Mouse (Mus musculus) midbrain, embryonic 12.5 days (tissue): Measurements from ENCODE around the gene Gm47955. TPM values are rescaled to one million over a fixed set of nuclear protein-coding genes. Genes with fewer than 3 reads are reported as not detected.
A peak's percentile ranks its signal among the peaks of the same experiment; 100 is the strongest.
"Not testable (repeated sequence)": the region's sequence is repeated elsewhere in the genome, so short reads cannot be mapped to it uniquely, and the experiment has no call there.

Experiments used
- ATAC-seq: fragments of 200-750 bp; cut with Nextera tagmentation; 2 replicates; pipeline ENCODE4 v1.8.0; 2017; ENCODE audit warnings: low read depth, moderate TSS enrichment, moderate library complexity; ENCODE audit not compliant: low FRiP score
- H3K27ac ChIP-seq: fragments of 300-500 bp; sonication (generic); replicated peaks from 2 replicates; pipeline ENCODE4 v1.5.1; 2016; ENCODE audit warnings: mild to moderate bottlenecking
- H3K27me3 ChIP-seq: fragments of 300-500 bp; sonication (generic); 2 replicates; pipeline ENCODE4 v1.6.1; 2016; ENCODE audit warnings: mild to moderate bottlenecking
- H3K36me3 ChIP-seq: fragments of 300-500 bp; sonication (generic); 2 replicates; pipeline ENCODE4 v1.6.1; 2016
- H3K4me1 ChIP-seq: fragments of 300-500 bp; sonication (generic); 2 replicates; pipeline ENCODE4 v1.6.1; 2016
- H3K4me2 ChIP-seq: fragments of 300-500 bp; sonication (generic); replicated peaks from 2 replicates; pipeline ENCODE4 v1.6.1; 2016; ENCODE audit warnings: mild to moderate bottlenecking, moderate library complexity
- H3K4me3 ChIP-seq: fragments of 300-500 bp; sonication (generic); 2 replicates; pipeline ENCODE4 v1.5.1; 2016; ENCODE audit warnings: mild to moderate bottlenecking
- H3K9ac ChIP-seq: fragments of 300-500 bp; sonication (generic); replicated peaks from 2 replicates; pipeline ENCODE4 v1.6.1; 2016; ENCODE audit warnings: mild to moderate bottlenecking, moderate library complexity
- H3K9me3 ChIP-seq: fragments of 300-500 bp; sonication (generic); 2 replicates; pipeline ENCODE4 v1.6.1; 2016; ENCODE audit warnings: mild to moderate bottlenecking
- whole genome bisulfite sequencing: fragments of 180-500 bp; shearing (Covaris S2); methylation state at CpG from one replicate; pipeline ENCODE4 v1.1.7; 2016; 5-methylcytosine and 5-hydroxymethylcytosine counted together
- polyA plus RNA-seq: library from polyadenylated mRNA; unstranded; fragments of >200 nt; fragmentation: Nextera tagmentation; extraction: Ambion mirVana; gene quantifications from 2 replicates; pipeline ENCODE4 v1.2.1, GENCODE M21; 2016

Gene Gm47955
- polyA plus RNA-seq, 1 experiment from 2014 or later: not detected

- no peak overlapping the region for H3K4me3 ChIP-seq
- no peak overlapping the region for H3K27ac ChIP-seq
- H3K27me3 ChIP-seq: no peaks in the 10 kb centered on the region
- H3K4me1 ChIP-seq: no peaks in the 10 kb centered on the region
- WGBS: 51% methylated on average over 4 of the region's 4 CpGs
- H3K4me2 ChIP-seq: no peak overlapping the region
- H3K36me3 ChIP-seq: no peaks in the 10 kb centered on the region
- ATAC-seq: no peak
- no peak overlapping the region for H3K9ac ChIP-seq
- no peaks in the 10 kb centered on the region for H3K9me3 ChIP-seq
These were observed 12.0 kb downstream of the Gm47955 start for GRCm38 (mm10) chr1:82972046-82972445.

- Histone ChIP-seq H3K36me3 (no peaks in the 10 kb centered on the region), H3K27me3 (no peaks in the 10 kb centered on the region), H3K9me3 (no peaks in the 10 kb centered on the region), H3K4me2 (no peak overlapping the region), H3K4me3 (no peak overlapping the region), H3K4me1 (no peaks in the 10 kb centered on the region), H3K9ac (no peak overlapping the region), H3K27ac (no peak overlapping the region)
- 93% methylated on average over 1 of the region's 1 CpGs for WGBS
- ATAC-seq: no peak
These were observed 13.2 kb downstream of the Gm47955 start for GRCm38 (mm10) chr1:82973244-82973643.

GRCm38 (mm10) chr1:82973901-82974300 is 13.8 kb downstream of the Gm47955 start:
- no peaks in the 10 kb centered on the region for H3K9me3 ChIP-seq
- no peak overlapping the region for H3K27ac ChIP-seq
- H3K27me3 ChIP-seq: no peaks in the 10 kb centered on the region
- H3K4me1 ChIP-seq: no peaks in the 10 kb centered on the region
- H3K9ac ChIP-seq: no peak overlapping the region
- no peak for ATAC-seq
- no peak overlapping the region for H3K4me2 ChIP-seq
- WGBS: 72% methylated on average over 6 of the region's 6 CpGs
- H3K4me3 ChIP-seq: no peak overlapping the region
- H3K36me3 ChIP-seq: no peaks in the 10 kb centered on the region

- Histone ChIP-seq H3K4me3 (no peak overlapping the region), H3K4me1 (no peaks in the 10 kb centered on the region), H3K27me3 (no peaks in the 10 kb centered on the region), H3K9ac (no peak overlapping the region), H3K9me3 (no peaks in the 10 kb centered on the region), H3K27ac (no peak overlapping the region), H3K4me2 (no peak overlapping the region), H3K36me3 (no peaks in the 10 kb centered on the region)
- no peak for ATAC-seq
- 89% methylated on average over 9 of the region's 9 CpGs for WGBS
These were observed 14.3 kb downstream of the Gm47955 start for GRCm38 (mm10) chr1:82974342-82974741.

- WGBS: 89% methylated on average over 5 of the region's 5 CpGs
These were observed 15.7 kb downstream of the Gm47955 start for GRCm38 (mm10) chr1:82975750-82976149.

GRCm38 (mm10) chr1:82977840-82978239 is 17.8 kb downstream of the Gm47955 start:
- no peak overlapping the region for H3K4me3 ChIP-seq
- no peak for ATAC-seq
- H3K27me3 ChIP-seq: no peaks in the 10 kb centered on the region

More at GRCm38 (mm10) chr1:82975750-82976149, 15.7 kb downstream of the Gm47955 start:
- Histone ChIP-seq H3K36me3 (no peaks in the 10 kb centered on the region), H3K9me3 (no peaks in the 10 kb centered on the region), H3K9ac (no peak overlapping the region), H3K4me1 (no peaks in the 10 kb centered on the region), H3K4me2 (no peak overlapping the region), H3K4me3 (no peak overlapping the region), H3K27me3 (no peaks in the 10 kb centered on the region), H3K27ac (no peak overlapping the region)
- ATAC-seq: no peak

GRCm38 (mm10) chr1:82986738-82987137 is 26.7 kb downstream of the Gm47955 start:
- Histone ChIP-seq H3K36me3 (no peaks in the 10 kb centered on the region), H3K27me3 (no peaks in the 10 kb centered on the region), H3K27ac (no peak overlapping the region), H3K9me3 (0 out of 2 replicates have a peak, but pooled peaks cover 5% of the 10 kb centered on the region), H3K9ac (no peak overlapping the region), H3K4me2 (no peak overlapping the region), H3K4me1 (no peaks in the 10 kb centered on the region), H3K4me3 (no peak overlapping the region)
- WGBS: 94% methylated on average over 6 of the region's 6 CpGs
- ATAC-seq: no peak

More at GRCm38 (mm10) chr1:82977840-82978239, 17.8 kb downstream of the Gm47955 start:
- H3K9ac ChIP-seq: no peak overlapping the region
- H3K27ac ChIP-seq: no peak overlapping the region
- H3K36me3 ChIP-seq: no peaks in the 10 kb centered on the region
- H3K4me1 ChIP-seq: no peaks in the 10 kb centered on the region
- no peaks in the 10 kb centered on the region for H3K9me3 ChIP-seq
- H3K4me2 ChIP-seq: no peak overlapping the region

- Histone ChIP-seq H3K4me3 (no peak overlapping the region), H3K4me2 (no peak overlapping the region), H3K27ac (no peak overlapping the region), H3K27me3 (no peaks in the 10 kb centered on the region), H3K4me1 (no peaks in the 10 kb centered on the region), H3K36me3 (no peaks in the 10 kb centered on the region), H3K9me3 (0 out of 2 replicates have a peak, but pooled peaks cover 5% of the 10 kb centered on the region), H3K9ac (no peak overlapping the region)
- peak; percentile 54; the same call in 1 of the 2 replicates for ATAC-seq
- 40% methylated on average over 4 of the region's 4 CpGs for WGBS
These were observed 27.6 kb downstream of the Gm47955 start for GRCm38 (mm10) chr1:82987530-82988198.

- Histone ChIP-seq H3K36me3 (no peaks in the 10 kb centered on the region), H3K27me3 (no peaks in the 10 kb centered on the region), H3K4me2 (no peak overlapping the region), H3K4me1 (no peaks in the 10 kb centered on the region), H3K9me3 (no peaks in the 10 kb centered on the region), H3K4me3 (no peak overlapping the region), H3K27ac (no peak overlapping the region), H3K9ac (no peak overlapping the region)
- ATAC-seq: no peak
- WGBS: 82% methylated on average over 4 of the region's 4 CpGs
These were observed 31.0 kb downstream of the Gm47955 start for GRCm38 (mm10) chr1:82991062-82991461.

- no peaks in the 10 kb centered on the region for H3K27me3 ChIP-seq
- no peaks in the 10 kb centered on the region for H3K9me3 ChIP-seq
- no peak for ATAC-seq
- H3K4me3 ChIP-seq: no peak overlapping the region
- no peaks in the 10 kb centered on the region for H3K36me3 ChIP-seq
- WGBS: 88% methylated on average over 3 of the region's 3 CpGs
- no peak overlapping the region for H3K4me2 ChIP-seq
- no peaks in the 10 kb centered on the region for H3K4me1 ChIP-seq
- H3K9ac ChIP-seq: no peak overlapping the region
- H3K27ac ChIP-seq: no peak overlapping the region
These were observed 31.5 kb downstream of the Gm47955 start for GRCm38 (mm10) chr1:82991596-82991995.

- no peaks in the 10 kb centered on the region for H3K4me1 ChIP-seq
These were observed 32.0 kb downstream of the Gm47955 start for GRCm38 (mm10) chr1:82992093-82992492.

GRCm38 (mm10) chr1:82993947-82994346 is 33.9 kb downstream of the Gm47955 start:
- H3K27ac ChIP-seq: no peak overlapping the region
- no peak for ATAC-seq
- no peak overlapping the region for H3K4me3 ChIP-seq
- H3K27me3 ChIP-seq: no peaks in the 10 kb centered on the region
- H3K4me2 ChIP-seq: no peak overlapping the region
- no peaks in the 10 kb centered on the region for H3K9me3 ChIP-seq
- 84% methylated on average over 3 of the region's 3 CpGs for WGBS
- H3K36me3 ChIP-seq: no peaks in the 10 kb centered on the region
- H3K9ac ChIP-seq: no peak overlapping the region
- H3K4me1 ChIP-seq: no peaks in the 10 kb centered on the region

More at GRCm38 (mm10) chr1:82992093-82992492, 32.0 kb downstream of the Gm47955 start:
- no peak for ATAC-seq
- Histone ChIP-seq H3K4me2 (no peak overlapping the region), H3K9me3 (no peaks in the 10 kb centered on the region), H3K4me3 (no peak overlapping the region), H3K27ac (no peak overlapping the region), H3K27me3 (no peaks in the 10 kb centered on the region), H3K36me3 (no peaks in the 10 kb centered on the region), H3K9ac (no peak overlapping the region)
- WGBS: 86% methylated on average over 6 of the region's 6 CpGs

- H3K27me3 ChIP-seq, H3K36me3 ChIP-seq, ATAC-seq, H3K4me2 ChIP-seq, H3K4me1 ChIP-seq, H3K9ac ChIP-seq, H3K4me3 ChIP-seq, H3K27ac ChIP-seq, H3K9me3 ChIP-seq: not testable (repeated sequence)
- 97% methylated on average over 9 of the region's 9 CpGs for WGBS
These were observed 40.2 kb downstream of the Gm47955 start, which contains the start of gene Gm47959 for GRCm38 (mm10) chr1:83000306-83000705. Gm47959 (plus strand) TSS chr1:83000548.
